Comparison of ENCODE assay signal across 1 mouse cellular context in the genomic region with DNA sequence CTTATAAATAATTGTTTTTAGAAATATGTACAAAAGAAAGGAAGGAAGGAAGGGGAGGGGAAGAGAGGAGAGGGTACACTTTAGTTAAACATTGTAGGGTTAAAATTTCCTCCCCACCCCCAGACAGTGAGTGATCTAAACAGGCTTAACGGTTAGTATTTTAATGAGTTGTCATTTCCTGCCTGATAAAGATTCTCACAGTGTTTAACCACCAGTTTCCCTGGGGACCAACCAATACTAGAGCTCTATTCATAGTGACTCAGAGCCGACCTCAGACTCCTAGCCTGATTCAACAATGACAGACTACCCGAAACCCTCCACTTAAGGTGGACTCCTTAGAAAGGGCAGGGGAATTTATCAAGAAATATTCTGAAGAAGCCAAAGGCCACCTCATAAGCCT.
A peak's percentile ranks its signal among the peaks of the same experiment; 100 is the strongest.
TF ChIP-seq lines count a peak whose summit lies in the region.

No protein-coding gene starts in this region.

TF ChIP-seq in CH12.LX, 34 proteins besides CTCF, POLR2A, EP300 and RAD21 (continued from another document):
- TF ChIP-seq MXI1 (IDR thresholded peaks at IDR 0.05; ENCODE audit: low read depth, low read length) (no peak), SMC3 (IDR thresholded peaks at IDR 0.05; ENCODE audit: low read depth, low read length) (no peak; the same call in 1 of the 2 replicates), CHD2 (IDR thresholded peaks at IDR 0.05; ENCODE audit: low read length) (peak; percentile 94), MAFK (IDR thresholded peaks at IDR 0.05; ENCODE audit: insufficient replicate concordance, low read length) (peak; percentile 85; the same call in 1 of the 2 replicates), JUN (IDR thresholded peaks at IDR 0.05; ENCODE audit: insufficient read depth, low read depth, low read length) (peak; percentile 82), UBTF (IDR thresholded peaks at IDR 0.05; ENCODE audit: low read depth, low read length) (no peak), ZNF384 (IDR thresholded peaks at IDR 0.05; ENCODE audit: low read depth, low read length) (no peak), RCOR1 (conservative IDR thresholded peaks at IDR 0.05; ENCODE audit: low read depth, low read length) (no peak), GABPA (IDR thresholded peaks at IDR 0.05; ENCODE audit: insufficient replicate concordance, low read depth, low read length) (no peak), TBP (conservative IDR thresholded peaks at IDR 0.05; ENCODE audit: low read depth, low read length) (peak; percentile 58), IRF4 (IDR thresholded peaks at IDR 0.05; ENCODE audit: low read depth, low read length) (peak; percentile 95), ZKSCAN1 (IDR thresholded peaks at IDR 0.05; ENCODE audit: borderline replicate concordance, low read depth, low read length) (no peak; the same call in 1 of the 2 replicates), USF2 (conservative IDR thresholded peaks at IDR 0.05; ENCODE audit: low read depth, low read length) (no peak), PAX5 (IDR thresholded peaks at IDR 0.05; ENCODE audit: low read length) (no peak), MAZ (IDR thresholded peaks at IDR 0.05; ENCODE audit: low read depth, low read length) (peak; percentile 87; the same call in 1 of the 2 replicates), POLR2AphosphoS2 (IDR thresholded peaks at IDR 0.05; ENCODE audit: low read depth, low read length) (no peak), KAT2A (IDR thresholded peaks at IDR 0.05; ENCODE audit: insufficient replicate concordance, low read length) (0 out of 2 replicates have a peak, but pooled peaks have one; percentile 57), E2F4 (IDR thresholded peaks at IDR 0.05; ENCODE audit: insufficient replicate concordance, low read depth, low read length) (peak; percentile 72; the same call in 1 of the 2 replicates)
